Mouse (Mus musculus) embryonic facial prominence, embryonic 14.5 days (tissue): ENCODE measurements at regions not wholly inside any gene's neighbourhood (a gene's known extent, or its start where the extent isn't known, plus 50 kb on each side); places are given as distances from the start of the nearest gene placed in this dataset.

Experiments used
- ATAC-seq: fragments of 200-750 bp; cut with Nextera tagmentation; 2 replicates; pipeline ENCODE4 v1.8.0; 2017; ENCODE audit warnings: low read depth, moderate number of reproducible peaks, moderate TSS enrichment
- DNase-seq: peaks from one replicate; pipeline ENCODE4 v3.0.0-alpha.2; 2015; ENCODE audit warnings: low spot score
- H3K27ac ChIP-seq: fragments of 300-500 bp; sonication (generic); replicated peaks from 2 replicates; pipeline ENCODE4 v1.5.1; 2014; ENCODE audit warnings: low read depth, mild to moderate bottlenecking, low read length, moderate library complexity
- H3K27me3 ChIP-seq: fragments of 300-500 bp; sonication (generic); replicated peaks from 2 replicates; pipeline ENCODE4 v1.6.1; 2014; ENCODE audit warnings: low read length; ENCODE audit not compliant: control insufficient read depth, insufficient read depth
- H3K36me3 ChIP-seq: fragments of 300-500 bp; sonication (generic); 2 replicates; pipeline ENCODE4 v1.6.1; 2014; ENCODE audit warnings: low read length, mixed read lengths; ENCODE audit not compliant: control insufficient read depth, insufficient read depth
- H3K4me1 ChIP-seq: fragments of 300-500 bp; sonication (generic); 2 replicates; pipeline ENCODE4 v1.6.1; 2014; ENCODE audit warnings: antibody characterized with exemption, low read length; ENCODE audit not compliant: control insufficient read depth, insufficient read depth
- H3K4me2 ChIP-seq: fragments of 300-500 bp; sonication (generic); 2 replicates; pipeline ENCODE4 v1.6.1; 2014; ENCODE audit warnings: low read depth, mild to moderate bottlenecking, low read length, moderate library complexity, mixed read lengths
- H3K4me3 ChIP-seq: fragments of 300-500 bp; sonication (generic); 2 replicates; pipeline ENCODE4 v1.5.1; 2014; ENCODE audit warnings: low read depth, mild to moderate bottlenecking, low read length
- H3K9ac ChIP-seq: fragments of 300-500 bp; sonication (generic); 2 replicates; pipeline ENCODE4 v1.6.1; 2014; ENCODE audit warnings: low read depth, mild to moderate bottlenecking, low read length, moderate library complexity, mixed read lengths
- H3K9me3 ChIP-seq: fragments of 300-500 bp; sonication (generic); 2 replicates; pipeline ENCODE4 v1.6.1; 2016; ENCODE audit warnings: low read length; ENCODE audit not compliant: control insufficient read depth
- WGBS: fragments of 180-500 bp; shearing (Covaris S2); extraction: QIAGEN DNeasy Blood & Tissue Kit; methylation state at CpG from one replicate; pipeline ENCODE4 v1.1.7; 2014; 5-methylcytosine and 5-hydroxymethylcytosine counted together

GRCm38 (mm10) chr11:89932231-89932865 lies 70.3 kb downstream of the Pctp start:
- Histone ChIP-seq H3K9me3 (no peaks in the 10 kb centered on the region), H3K27me3 (no peaks in the 10 kb centered on the region), H3K9ac (no peak overlapping the region), H3K4me2 (no peak overlapping the region), H3K4me1 (no peaks in the 10 kb centered on the region), H3K36me3 (no peaks in the 10 kb centered on the region), H3K4me3 (no peak overlapping the region), H3K27ac (no peak overlapping the region)
- 57% methylated on average over 8 of the region's 8 CpGs for WGBS
- DNase-seq (no peak), ATAC-seq (no peak)

GRCm38 (mm10) chr11:89929115-89929988 lies 73.3 kb downstream of the Pctp start:
- WGBS: 85% methylated on average over 12 of the region's 12 CpGs
- H3K36me3 ChIP-seq: no peaks in the 10 kb centered on the region

DNA sequence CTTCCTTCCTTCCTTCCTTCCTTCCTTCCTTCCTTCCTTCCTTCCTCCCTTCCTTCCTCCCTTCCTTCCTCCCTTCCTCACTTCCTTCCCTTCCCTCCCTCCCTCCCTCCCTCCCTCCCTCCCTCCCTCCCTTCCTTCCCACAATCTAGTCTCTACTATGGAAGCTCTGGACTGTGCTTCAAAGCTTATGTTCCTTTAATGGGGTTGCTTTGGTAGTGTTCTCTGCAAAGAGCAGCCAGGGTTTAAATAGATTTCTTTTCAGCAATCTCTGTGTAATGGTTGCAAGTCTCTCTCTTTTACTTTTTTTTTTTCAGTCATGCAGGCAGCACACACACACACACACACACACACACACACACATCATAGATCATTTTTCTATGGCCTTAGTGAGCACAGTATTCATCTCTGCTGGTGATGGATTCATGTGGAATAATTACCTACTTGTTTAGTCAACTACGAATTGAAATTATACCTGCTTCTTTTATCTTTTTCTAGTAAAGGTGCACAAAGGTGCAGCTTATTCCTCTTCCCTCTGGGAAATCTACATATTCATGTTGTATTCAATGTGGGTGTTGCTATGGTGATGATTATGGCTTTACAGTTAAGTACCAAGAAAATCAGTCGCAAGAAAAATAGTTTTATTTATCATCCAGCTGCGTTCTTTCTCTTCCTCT lies 75.1 kb downstream of the Pctp start:
- Histone ChIP-seq H3K27me3 (no peaks in the 10 kb centered on the region), H3K4me1 (no peaks in the 10 kb centered on the region; the same call in 1 of the 2 replicates), H3K9ac (no peak overlapping the region), H3K27ac (no peak overlapping the region), H3K36me3 (no peaks in the 10 kb centered on the region), H3K9me3 (no peaks in the 10 kb centered on the region), H3K4me2 (no peak overlapping the region), H3K4me3 (no peak overlapping the region)
- ATAC-seq (no peak), DNase-seq (no peak)
- WGBS: 82% methylated on average over 3 of the region's 3 CpGs

More at GRCm38 (mm10) chr11:89929115-89929988, 73.3 kb downstream of the Pctp start:
- Histone ChIP-seq H3K27me3 (no peaks in the 10 kb centered on the region), H3K27ac (no peak overlapping the region), H3K4me1 (no peaks in the 10 kb centered on the region), H3K9ac (no peak overlapping the region), H3K9me3 (no peaks in the 10 kb centered on the region), H3K4me2 (no peak overlapping the region), H3K4me3 (no peak overlapping the region)
- DNase-seq (no peak), ATAC-seq (no peak)

- H3K4me3 ChIP-seq: no peak overlapping the region
- DNase-seq: peak; percentile 51
- WGBS: 63% methylated on average over 6 of the region's 6 CpGs
- ATAC-seq: no peak
- H3K9ac ChIP-seq: no peak overlapping the region
- no peak overlapping the region for H3K4me2 ChIP-seq
- H3K36me3 ChIP-seq: no peaks in the 10 kb centered on the region
- peaks cover 11% of the 10 kb centered on the region; the same call in 1 of the 2 replicates for H3K4me1 ChIP-seq
- H3K27me3 ChIP-seq: no peaks in the 10 kb centered on the region
- no peaks in the 10 kb centered on the region for H3K9me3 ChIP-seq
- H3K27ac ChIP-seq: no peak overlapping the region
These were observed 80.1 kb downstream of the Pctp start for GRCm38 (mm10) chr11:89922551-89922950.

- H3K27ac ChIP-seq: no peak overlapping the region
- H3K36me3 ChIP-seq: no peaks in the 10 kb centered on the region
- H3K4me3 ChIP-seq: no peak overlapping the region
- no peak overlapping the region for H3K9ac ChIP-seq
- WGBS: 30% methylated on average over 6 of the region's 6 CpGs
- peaks cover 11% of the 10 kb centered on the region; the same call in 1 of the 2 replicates for H3K4me1 ChIP-seq
- H3K9me3 ChIP-seq: no peaks in the 10 kb centered on the region
- peak; percentile 83 for DNase-seq
- peak; percentile 78; the same call in 1 of the 2 replicates for ATAC-seq
- no peaks in the 10 kb centered on the region for H3K27me3 ChIP-seq
- no peak overlapping the region for H3K4me2 ChIP-seq
These were observed 81.5 kb downstream of the Pctp start for GRCm38 (mm10) chr11:89921146-89921545.

DNA sequence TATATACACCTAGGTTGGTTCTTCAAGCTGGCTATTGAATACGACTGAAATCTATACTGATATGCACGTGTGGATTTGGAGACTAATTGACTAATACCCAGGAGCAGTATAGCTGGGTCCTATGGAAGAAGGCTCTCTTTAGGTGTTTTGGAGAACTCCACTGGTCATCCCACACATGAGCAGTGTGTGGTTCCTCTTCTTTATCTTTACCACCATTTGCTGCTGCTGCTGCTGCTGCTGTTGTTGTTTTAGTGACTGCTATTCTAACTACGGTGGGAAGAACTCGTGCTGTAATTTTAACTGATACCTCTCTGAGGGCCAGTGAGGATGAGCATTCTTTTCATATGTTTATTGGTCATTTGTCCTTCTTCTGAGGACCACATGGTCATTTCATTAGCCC lies 86.9 kb downstream of the Pctp start:
- Histone ChIP-seq H3K9me3 (no peaks in the 10 kb centered on the region), H3K36me3 (no peaks in the 10 kb centered on the region), H3K27ac (no peak overlapping the region), H3K4me1 (peaks cover 4% of the 10 kb centered on the region; the same call in 1 of the 2 replicates), H3K9ac (no peak overlapping the region), H3K4me2 (no peak overlapping the region), H3K4me3 (no peak overlapping the region), H3K27me3 (no peaks in the 10 kb centered on the region)
- no peak for ATAC-seq
- no peak for DNase-seq
- WGBS: 70% methylated on average over 4 of the region's 4 CpGs

- Histone ChIP-seq H3K27me3 (no peaks in the 10 kb centered on the region), H3K4me3 (no peak overlapping the region), H3K9me3 (no peaks in the 10 kb centered on the region), H3K9ac (no peak overlapping the region), H3K4me2 (no peak overlapping the region), H3K4me1 (no peaks in the 10 kb centered on the region), H3K36me3 (no peaks in the 10 kb centered on the region), H3K27ac (no peak overlapping the region)
- WGBS: 78% methylated on average over 2 of the region's 2 CpGs
- ATAC-seq (no peak), DNase-seq (no peak)
These were observed 88.1 kb downstream of the Pctp start for GRCm38 (mm10) chr11:89914577-89914976.

DNA sequence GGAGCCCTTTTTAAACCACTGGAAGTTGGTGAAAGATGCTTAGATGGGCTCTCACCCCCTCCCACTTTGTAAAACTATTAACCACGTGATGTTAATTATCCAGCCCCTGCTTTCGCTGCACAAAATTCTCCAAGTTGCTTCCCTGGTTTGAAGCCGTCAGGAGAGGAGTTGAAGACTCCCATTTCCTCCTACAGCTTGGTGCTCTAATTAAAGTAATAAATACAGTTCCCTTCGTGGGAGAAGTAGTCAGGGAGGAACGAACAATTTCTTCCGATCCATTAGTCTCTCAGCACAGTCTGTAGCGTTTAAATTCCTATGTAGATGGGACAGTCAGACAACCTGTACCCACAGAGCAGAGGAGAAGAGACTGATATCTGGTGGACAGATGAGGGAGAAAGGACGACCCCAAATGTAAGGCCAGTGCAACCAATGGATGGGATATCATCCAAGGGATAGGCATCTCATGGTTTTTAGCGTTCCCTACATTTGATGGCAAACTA lies 101.4 kb downstream of the Pctp start:
- Histone ChIP-seq H3K9me3 (no peaks in the 10 kb centered on the region), H3K27ac (no peak overlapping the region), H3K4me1 (no peaks in the 10 kb centered on the region), H3K4me3 (no peak overlapping the region), H3K4me2 (no peak overlapping the region), H3K9ac (no peak overlapping the region), H3K36me3 (no peaks in the 10 kb centered on the region), H3K27me3 (no peaks in the 10 kb centered on the region)
- ATAC-seq (no peak), DNase-seq (no peak)
- 65% methylated on average over 9 of the region's 9 CpGs for WGBS
